In the genomic region with DNA sequence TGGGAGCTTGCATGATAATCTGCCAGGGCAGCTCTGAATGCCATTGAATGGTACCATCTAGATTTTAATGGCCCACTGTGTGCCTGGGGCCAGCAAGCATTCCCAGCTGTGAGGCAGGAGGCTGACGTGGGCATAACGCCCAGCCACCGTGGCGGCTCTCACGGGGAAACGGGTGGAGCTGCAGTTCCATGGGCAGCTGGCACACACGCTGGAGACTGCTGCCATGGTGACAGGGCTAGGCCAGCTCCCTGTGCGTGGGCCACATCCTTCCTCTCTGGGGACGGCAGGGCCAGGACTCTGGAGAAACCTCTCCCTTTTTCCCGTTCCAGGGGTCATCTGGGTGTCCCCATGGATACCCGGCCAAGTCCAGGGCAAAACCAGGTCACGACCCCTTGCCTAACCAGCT, we compare ENCODE assay signal across 9 mouse cellular contexts. TPM values are rescaled to one million over a fixed set of nuclear protein-coding genes. Genes with fewer than 3 reads are reported as not detected.
DNase-seq lines count a peak whose midpoint lies in the region; ATAC-seq and TF ChIP-seq lines count a peak whose summit lies in the region.
"Had no signal": no experiment of that assay in that cellular context is flagged by ENCODE, and none has a peak within 500 bp of the region (broad histone marks: within the 10 kb centered on the region; RNA-seq: fewer than 3 reads in every experiment).

No protein-coding gene starts in this region.

- H3K27me3 ChIP-seq in G1E (ENCODE audit: insufficient read depth, low read length), result no peaks in the 10 kb centered on the region
- no peaks in the 10 kb centered on the region for H3K27me3 ChIP-seq in hindbrain, postnatal 0 days (ENCODE audit: insufficient read depth, low read length)
- H3K27me3 ChIP-seq in intestine, embryonic 15.5 days (replicated peaks), result no peaks in the 10 kb centered on the region
- H3K27me3 ChIP-seq: heart, embryonic 15.5 days had no signal

- DNase-seq in G1E (ENCODE audit: low spot score), result no peak
- DNase-seq in adrenal gland, postnatal 14 days, result peak; percentile 79
- DNase-seq in frontal cortex, adult 2 months (ENCODE audit: extremely low spot score in 1 of 2, low spot score in 1 of 2), result peak; percentile 72 to 88
- peak; percentile 88 for DNase-seq in hindbrain, postnatal 0 days (ENCODE audit: low spot score)
- DNase-seq in left cerebral cortex, postnatal 10 days (ENCODE audit: extremely low spot score in 1 of 2, low spot score in 2 of 2), result peak; percentile 89 to 90
- DNase-seq in retina, embryonic 14.5 days (ENCODE audit: low spot score), result peak; percentile 51

- no peaks in the 10 kb centered on the region for H3K4me1 ChIP-seq in G1E (ENCODE audit: insufficient read depth, low read depth, low read length)
- H3K4me1 ChIP-seq in hindbrain, postnatal 0 days (ENCODE audit: insufficient read depth, low read length), result peaks cover 19% of the 10 kb centered on the region
- 0 out of 2 replicates have a peak, but pooled peaks cover 4% of the 10 kb centered on the region for H3K4me1 ChIP-seq in intestine, embryonic 15.5 days (replicated peaks)

- no peaks in the 10 kb centered on the region for H3K36me3 ChIP-seq in G1E (replicated peaks)
- no peaks in the 10 kb centered on the region for H3K36me3 ChIP-seq in hindbrain, postnatal 0 days (ENCODE audit: insufficient read depth, low read length)
- no peaks in the 10 kb centered on the region; the same call in 1 of the 2 replicates for H3K36me3 ChIP-seq in intestine, embryonic 15.5 days
- H3K36me3 ChIP-seq: heart, embryonic 15.5 days had no signal

- intact Hi-C loops in left cerebral cortex, postnatal 10 days (cut with DNase I), result no loop called here

- H3K4me3 ChIP-seq in G1E (ENCODE audit: low read depth, low read length), result 0 out of 2 replicates have a peak overlapping the region, but pooled peaks have one; percentile 8
- H3K4me3 ChIP-seq in hindbrain, postnatal 0 days (ENCODE audit: low read length), result no peak overlapping the region
- no peak overlapping the region for H3K4me3 ChIP-seq in intestine, embryonic 15.5 days (replicated peaks)
- H3K4me3 ChIP-seq: heart, embryonic 15.5 days had no signal

- H3K9ac ChIP-seq in hindbrain, postnatal 0 days (replicated peaks; ENCODE audit: low read length), result 0 out of 2 replicates have a peak overlapping the region, but pooled peaks have one; percentile 7
- H3K9ac ChIP-seq in intestine, embryonic 15.5 days, result no peak overlapping the region
- H3K9ac ChIP-seq: heart, embryonic 15.5 days had no signal

- ATAC-seq in G1E (ENCODE audit: extremely low read depth, insufficient number of reproducible peaks, low FRiP score, poor library complexity, severe bottlenecking), result no peak
- ATAC-seq in hindbrain, postnatal 0 days, result peak; percentile 72
- no peak for ATAC-seq in erythroid progenitor cell, adult 5-6 weeks (replicated peaks; ENCODE audit: low FRiP score, poor library complexity, severe bottlenecking)
- ATAC-seq in intestine, embryonic 15.5 days, result no peak

- H3K9me3 ChIP-seq in G1E (replicated peaks), result peaks cover 83% of the 10 kb centered on the region
- no peaks in the 10 kb centered on the region for H3K9me3 ChIP-seq in hindbrain, postnatal 0 days (ENCODE audit: low read length)
- no peaks in the 10 kb centered on the region for H3K9me3 ChIP-seq in intestine, embryonic 15.5 days

- H3K27ac ChIP-seq in hindbrain, postnatal 0 days, result peak overlapping the region; percentile 48; the same call in 1 of the 2 replicates
- no peak overlapping the region for H3K27ac ChIP-seq in intestine, embryonic 15.5 days
- H3K27ac ChIP-seq: heart, embryonic 15.5 days had no signal

- WGBS in hindbrain, postnatal 0 days, result 19% methylated on average over 12 of the region's 12 CpGs
- 60% methylated on average over 12 of the region's 12 CpGs for WGBS in intestine, embryonic 15.5 days

- TF ChIP-seq CTCF in G1E (IDR thresholded peaks at IDR 0.05; ENCODE audit: low read depth, low read length), result no peak
- no peak for TF ChIP-seq CTCF in hindbrain, postnatal 0 days (IDR thresholded peaks at IDR 0.05; ENCODE audit: low read depth)

- H3K4me2 ChIP-seq in hindbrain, postnatal 0 days (ENCODE audit: low read depth, low read length), result no peak overlapping the region
- no peak overlapping the region for H3K4me2 ChIP-seq in intestine, embryonic 15.5 days (replicated peaks)
- H3K4me2 ChIP-seq: heart, embryonic 15.5 days had no signal

RNA-seq across cellular contexts. Expression of gene Ncor2, which starts 47.2 kb away (rescaled TPM):
- total RNA-seq in G1E (2014; fragmentation: Nextera tagmentation), result not detected in 2 replicates
- not detected in 2 replicates for total RNA-seq in G1E (2017)
- polyA plus RNA-seq in G1E (2012), result 0.09 and 0.10 TPM in 2 replicates
- total RNA-seq in adrenal gland, postnatal 14 days (2021), result 165 and 192 TPM in 2 replicates
- 115 and 145 TPM in 2 replicates for polyA plus RNA-seq in frontal cortex, adult 2 months (2012; rRNA removed)
- 35.4 and 37.5 TPM in 2 replicates for total RNA-seq in hindbrain, postnatal 0 days (2014; rRNA removed)
- polyA plus RNA-seq in hindbrain, postnatal 0 days (2015; fragmentation: Nextera tagmentation; extraction: Ambion mirVana), result 20.9 and 22.7 TPM in 2 replicates
- 100 to 1,000 TPM; 131 to 146 TPM for total RNA-seq in left cerebral cortex, postnatal 10 days (2021)
- total RNA-seq in erythroid progenitor cell, adult 5-6 weeks (2015; ENCODE audit: low replicate concordance), result 10.5 and 37.3 TPM in 2 replicates
- 0.91 and 2.6 TPM in 2 replicates for total RNA-seq in erythroid progenitor cell, adult 5-6 weeks (2017; ENCODE audit: low replicate concordance)
- 19.9 and 20.0 TPM in 2 replicates for polyA plus RNA-seq in intestine, embryonic 15.5 days (2015; fragmentation: Nextera tagmentation; extraction: Ambion mirVana)
